Mouse (Mus musculus) heart, embryonic 11.5 days (tissue): ENCODE results near the gene Gm45716. TPM values are rescaled to one million over a fixed set of nuclear protein-coding genes. Genes with fewer than 3 reads are reported as not detected.

Experiments
- ATAC-seq: fragments of 200-750 bp; cut with Nextera tagmentation; replicated peaks from 2 replicates; pipeline ENCODE4 v1.8.0; 2017; ENCODE audit warnings: moderate library complexity; ENCODE audit not compliant: insufficient number of reproducible peaks, low FRiP score, low TSS enrichment
- H3K27ac ChIP-seq: fragments of 300-500 bp; sonication (generic); 2 replicates; pipeline ENCODE4 v1.5.1; 2014; ENCODE audit warnings: mild to moderate bottlenecking, low read depth, low read length
- H3K27me3 ChIP-seq: fragments of 300-500 bp; sonication (generic); 2 replicates; pipeline ENCODE4 v1.6.1; 2014; ENCODE audit warnings: mild to moderate bottlenecking, low read length, mixed read lengths; ENCODE audit not compliant: control insufficient read depth, insufficient read depth
- H3K36me3 ChIP-seq: fragments of 300-500 bp; sonication (generic); 2 replicates; pipeline ENCODE4 v1.6.1; 2014; ENCODE audit warnings: mild to moderate bottlenecking, low read length, moderate library complexity, mixed read lengths; ENCODE audit not compliant: control insufficient read depth, insufficient read depth
- H3K4me1 ChIP-seq: fragments of 300-500 bp; sonication (generic); 2 replicates; pipeline ENCODE4 v1.6.1; 2014; ENCODE audit warnings: low read length; ENCODE audit not compliant: control insufficient read depth, insufficient read depth
- H3K4me2 ChIP-seq: fragments of 300-500 bp; sonication (generic); 2 replicates; pipeline ENCODE4 v1.6.1; 2014; ENCODE audit warnings: mild to moderate bottlenecking, moderate library complexity
- H3K4me3 ChIP-seq: fragments of 300-500 bp; sonication (generic); 2 replicates; pipeline ENCODE4 v1.5.1; 2014; ENCODE audit warnings: low read depth, low read length
- H3K9ac ChIP-seq: fragments of 300-500 bp; sonication (generic); 2 replicates; pipeline ENCODE4 v1.6.1; 2014; ENCODE audit warnings: mild to moderate bottlenecking, low read depth, low read length, moderate library complexity
- H3K9me3 ChIP-seq: fragments of 300-500 bp; sonication (generic); replicated peaks from 2 replicates; pipeline ENCODE4 v1.6.1; 2016; ENCODE audit warnings: low read length; ENCODE audit not compliant: control insufficient read depth
- WGBS: fragments of 180-500 bp; shearing (Covaris S2); extraction: QIAGEN DNeasy Blood & Tissue Kit; methylation state at CpG from one replicate; pipeline ENCODE4 v1.1.7; 2014; ENCODE audit not compliant: insufficient replicate concordance; 5-methylcytosine and 5-hydroxymethylcytosine counted together
- polyA plus RNA-seq: library from polyadenylated mRNA; unstranded; fragments of >200 nt; fragmentation: Nextera tagmentation; extraction: Ambion mirVana; gene quantifications from 2 replicates; pipeline ENCODE4 v1.2.1, GENCODE M21; 2014

The Gm45716 gene
- polyA plus RNA-seq, 1 experiment from 2014 or later: 50.9 TPM

- H3K4me2 ChIP-seq: no peak overlapping the region
- H3K27me3 ChIP-seq: no peaks in the 10 kb centered on the region
- ATAC-seq: no peak
- H3K9me3 ChIP-seq: no peaks in the 10 kb centered on the region
- H3K4me1 ChIP-seq: no peaks in the 10 kb centered on the region
- no peak overlapping the region for H3K27ac ChIP-seq
- no peak overlapping the region for H3K9ac ChIP-seq
- H3K36me3 ChIP-seq: no peaks in the 10 kb centered on the region
- WGBS: 54% methylated on average over 4 of the region's 4 CpGs
- H3K4me3 ChIP-seq: no peak overlapping the region
These were observed 97.1 kb downstream of the Gm45716 start for GRCm38 (mm10) chr11:90284623-90285022.

DNA sequence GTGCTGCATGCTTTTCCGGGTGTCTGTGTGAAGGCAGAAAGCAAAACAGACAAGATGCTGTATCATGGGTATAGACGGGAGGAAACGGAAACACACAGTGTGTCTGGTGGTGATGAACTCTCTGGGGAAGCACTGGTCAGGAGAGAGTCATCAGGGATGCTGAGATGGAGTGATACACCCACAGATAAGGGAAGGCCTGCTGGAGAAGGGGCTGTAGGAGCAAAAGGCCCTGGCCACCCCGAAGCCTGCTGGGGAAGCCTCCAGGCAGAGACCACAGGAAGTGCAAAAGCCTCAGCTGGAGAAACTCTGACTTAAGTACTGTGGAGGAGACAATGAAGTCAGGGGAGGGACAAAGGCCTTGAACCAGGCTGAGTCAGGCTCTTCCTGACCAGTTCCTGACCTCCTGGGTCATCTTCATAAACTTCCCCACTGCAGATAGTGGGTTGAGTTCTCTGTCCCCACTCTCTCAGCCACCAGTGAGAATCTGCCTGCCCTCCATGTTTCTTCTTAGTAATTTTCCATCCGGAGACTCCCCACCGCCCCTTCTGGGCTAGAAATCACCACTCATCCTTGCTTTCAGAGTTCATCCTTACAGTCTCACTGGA is 99.2 kb downstream of the Gm45716 start:
- Histone ChIP-seq H3K4me3 (no peak overlapping the region), H3K9me3 (no peaks in the 10 kb centered on the region), H3K4me2 (no peak overlapping the region), H3K27me3 (no peaks in the 10 kb centered on the region), H3K4me1 (no peaks in the 10 kb centered on the region), H3K36me3 (no peaks in the 10 kb centered on the region), H3K27ac (no peak overlapping the region), H3K9ac (no peak overlapping the region)
- 68% methylated on average over 6 of the region's 6 CpGs for WGBS
- ATAC-seq: no peak

GRCm38 (mm10) chr11:90291156-90291555 is 103.7 kb downstream of the Gm45716 start:
- Histone ChIP-seq H3K4me1 (no peaks in the 10 kb centered on the region), H3K4me3 (no peak overlapping the region), H3K27ac (no peak overlapping the region), H3K9ac (no peak overlapping the region), H3K4me2 (no peak overlapping the region), H3K9me3 (no peaks in the 10 kb centered on the region), H3K36me3 (no peaks in the 10 kb centered on the region), H3K27me3 (no peaks in the 10 kb centered on the region)
- ATAC-seq: no peak
- 77% methylated on average over 4 of the region's 4 CpGs for WGBS

DNA sequence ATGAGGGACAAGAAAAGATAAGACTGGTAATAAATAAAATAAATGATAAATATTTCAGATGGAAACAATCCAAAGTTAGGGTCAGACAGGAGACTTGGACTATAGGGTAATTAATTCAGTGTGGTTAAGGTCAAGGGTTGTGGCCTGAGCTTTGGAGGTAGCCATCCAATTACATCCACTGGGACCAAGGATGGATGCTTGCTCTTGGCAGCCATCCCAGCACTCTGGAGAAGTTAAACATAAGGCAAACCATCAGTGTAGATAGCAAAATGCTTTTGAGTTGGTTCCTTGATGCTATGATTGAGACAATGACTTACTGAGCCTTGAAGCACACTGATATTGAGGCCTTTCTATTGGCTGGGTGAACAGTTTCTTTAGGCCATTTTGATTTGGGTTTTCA is 105.3 kb downstream of the Gm45716 start:
- Histone ChIP-seq H3K9me3 (no peaks in the 10 kb centered on the region), H3K36me3 (no peaks in the 10 kb centered on the region), H3K4me2 (no peak overlapping the region), H3K4me3 (no peak overlapping the region), H3K27me3 (no peaks in the 10 kb centered on the region), H3K27ac (no peak overlapping the region), H3K9ac (no peak overlapping the region), H3K4me1 (no peaks in the 10 kb centered on the region)
- ATAC-seq: no peak

- 87% methylated on average over 2 of the region's 2 CpGs for WGBS
These were observed 107.1 kb downstream of the Gm45716 start for GRCm38 (mm10) chr11:90294622-90295021.

More at GRCm38 (mm10) chr11:90294622-90295021, 107.1 kb downstream of the Gm45716 start:
- Histone ChIP-seq H3K4me2 (no peak overlapping the region), H3K27me3 (no peaks in the 10 kb centered on the region), H3K27ac (no peak overlapping the region), H3K9ac (no peak overlapping the region), H3K4me1 (no peaks in the 10 kb centered on the region), H3K36me3 (no peaks in the 10 kb centered on the region), H3K9me3 (no peaks in the 10 kb centered on the region), H3K4me3 (no peak overlapping the region)
- ATAC-seq: no peak

Other genes starting within 250 kb of the Gm45716 start
- 13.6 and 22.7 TPM in 2 replicates for gene Pctp, start 184.8 kb upstream of the Gm45716 start, polyA plus RNA-seq
- 15.6 and 17.2 TPM in 2 replicates for gene Tmem100, start 157.3 kb upstream of the Gm45716 start, polyA plus RNA-seq
- 76.1 and 93.0 TPM in 2 replicates for gene Mmd, start 61.8 kb downstream of the Gm45716 start, polyA plus RNA-seq
- gene Hlf, start 203.2 kb downstream of the Gm45716 start, polyA plus RNA-seq: 1.4 and 2.1 TPM in 2 replicates